Mouse (Mus musculus) hindbrain, postnatal 0 days (tissue): ENCODE data around the gene Tead4. TPM values are rescaled to one million over a fixed set of nuclear protein-coding genes. Genes with fewer than 3 reads are reported as not detected.

Source experiments
- ATAC-seq: fragments of 200-750 bp; cut with Nextera tagmentation; 2 replicates; pipeline ENCODE4 v1.8.0; 2017; ENCODE audit warnings: mild to moderate bottlenecking, moderate TSS enrichment, moderate library complexity
- DNase-seq: peaks from one replicate; pipeline ENCODE4 v3.0.0-alpha.2; 2015; ENCODE audit warnings: low spot score
- H3K27ac ChIP-seq: fragments of 300-500 bp; sonication (generic); 2 replicates; pipeline ENCODE4 v1.5.1; 2014; ENCODE audit warnings: mild to moderate bottlenecking
- H3K27me3 ChIP-seq: fragments of 300-500 bp; sonication (generic); 2 replicates; pipeline ENCODE4 v1.6.1; 2014; ENCODE audit warnings: low read length, mixed read lengths; ENCODE audit not compliant: insufficient read depth
- H3K36me3 ChIP-seq: fragments of 300-500 bp; sonication (generic); 2 replicates; pipeline ENCODE4 v1.6.1; 2014; ENCODE audit warnings: low read length, mixed read lengths; ENCODE audit not compliant: insufficient read depth
- H3K4me1 ChIP-seq: fragments of 300-500 bp; sonication (generic); 2 replicates; pipeline ENCODE4 v1.6.1; 2014; ENCODE audit warnings: antibody characterized with exemption, low read length, mixed read lengths; ENCODE audit not compliant: insufficient read depth
- H3K4me2 ChIP-seq: fragments of 300-500 bp; sonication (generic); 2 replicates; pipeline ENCODE4 v1.6.1; 2014; ENCODE audit warnings: low read depth, mild to moderate bottlenecking, low read length, moderate library complexity, mixed read lengths
- H3K4me3 ChIP-seq: fragments of 300-500 bp; sonication (generic); 2 replicates; pipeline ENCODE4 v1.5.1; 2014; ENCODE audit warnings: low read length
- H3K9ac ChIP-seq: fragments of 300-500 bp; sonication (generic); replicated peaks from 2 replicates; pipeline ENCODE4 v1.6.1; 2014; ENCODE audit warnings: mild to moderate bottlenecking, low read length, moderate library complexity, mixed read lengths
- H3K9me3 ChIP-seq: fragments of 300-500 bp; sonication (generic); 2 replicates; pipeline ENCODE4 v1.6.1; 2016; ENCODE audit warnings: low read length, mixed read lengths
- CTCF ChIP-seq: IDR thresholded peaks from 2 replicates; pipeline ENCODE4 v1.5.1; 2016; ENCODE audit warnings: antibody characterized with exemption, control low read depth, low read depth
- WGBS: fragments of 180-500 bp; shearing (Covaris S2); extraction: QIAGEN DNeasy Blood & Tissue Kit; methylation state at CpG from one replicate; pipeline ENCODE4 v1.1.7; 2014; 5-methylcytosine and 5-hydroxymethylcytosine counted together
- polyA plus RNA-seq: library from polyadenylated mRNA; unstranded; fragments of >200 nt; fragmentation: Nextera tagmentation; extraction: Ambion mirVana; gene quantifications from 2 replicates; pipeline ENCODE4 v1.2.1, GENCODE M21; 2015
- total RNA-seq: library from RNA; depleted of rRNA; stranded (reverse); fragments of >200 nt; gene quantifications from 2 replicates; pipeline ENCODE4 v1.2.3, GENCODE M21; 2014

Gene Tead4
- total and polyA plus RNA-seq, 2 experiments from 2014 or later: 0.45 to 0.84 TPM

DNA sequence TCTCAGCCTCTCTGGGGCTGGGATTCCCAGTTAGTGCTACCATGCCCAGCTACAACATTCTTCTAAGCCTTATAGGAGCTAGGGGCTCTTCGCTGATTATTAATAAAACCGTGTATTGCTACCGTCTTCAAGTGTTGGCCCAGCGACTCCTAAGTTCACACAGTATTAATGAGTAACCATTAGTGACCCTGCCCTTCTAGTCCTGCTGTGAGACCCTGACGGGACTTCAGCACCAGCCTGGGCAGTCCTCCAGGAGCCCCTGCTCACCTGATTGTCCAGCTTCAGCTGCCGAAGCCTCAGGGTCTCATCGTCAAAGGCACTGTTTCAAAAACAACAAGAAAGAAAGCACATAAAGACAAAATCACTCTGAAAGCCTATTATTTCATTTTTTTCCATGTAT, 36.8 kb upstream of the Tead4 start:
- H3K27ac ChIP-seq: no peak overlapping the region
- TF ChIP-seq CTCF: no peak
- no peak for ATAC-seq

DNA sequence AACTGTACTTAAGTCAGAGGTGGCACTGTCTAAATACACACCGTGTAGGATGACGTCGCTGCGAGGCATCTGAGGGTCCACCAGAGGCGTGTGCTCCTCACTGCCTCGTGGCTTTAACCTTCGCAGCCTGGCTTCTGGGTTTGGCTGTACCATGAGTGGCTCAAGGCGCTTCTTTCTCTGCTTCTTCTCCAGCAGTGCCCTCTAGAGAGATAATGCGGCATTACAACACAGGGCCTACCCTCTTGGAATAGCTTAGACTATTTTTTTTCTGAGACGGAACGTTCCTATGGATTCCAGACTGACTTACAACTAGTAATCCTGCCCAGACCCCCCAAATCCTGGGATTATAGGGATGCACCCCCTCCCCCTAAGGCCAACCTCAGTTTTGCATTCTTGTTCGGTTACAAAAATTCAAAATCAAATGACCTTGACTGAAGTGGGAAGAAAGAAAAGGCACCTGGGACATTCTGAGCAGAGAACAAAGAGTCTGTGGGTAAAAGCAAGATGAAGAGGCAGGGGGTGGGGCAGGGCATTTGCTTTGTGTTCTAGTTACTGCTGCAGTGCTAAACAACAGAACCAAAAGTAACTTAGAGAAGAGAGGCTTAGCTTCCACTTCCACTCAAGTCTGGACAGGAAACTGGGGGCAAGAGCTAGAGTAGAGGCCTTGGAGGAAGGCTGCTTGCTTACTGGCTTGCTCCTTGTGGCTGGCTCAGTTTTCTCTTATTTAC, 33.9 kb upstream of the Tead4 start:
- no peak overlapping the region for H3K27ac ChIP-seq
- WGBS: 19% methylated on average over 12 of the region's 12 CpGs
- H3K9ac ChIP-seq: no peak overlapping the region
- no peaks in the 10 kb centered on the region for H3K9me3 ChIP-seq
- DNase-seq: peak; percentile 90
- ATAC-seq: peak; percentile 91
- no peak overlapping the region for H3K4me3 ChIP-seq
- TF ChIP-seq CTCF: peak; percentile 78
- 0 out of 2 replicates have a peak, but pooled peaks cover 3% of the 10 kb centered on the region for H3K4me1 ChIP-seq
- no peaks in the 10 kb centered on the region for H3K27me3 ChIP-seq
- H3K4me2 ChIP-seq: no peak overlapping the region
- peaks cover 30% of the 10 kb centered on the region for H3K36me3 ChIP-seq

More for the DNA sequence above, 36.8 kb upstream of the Tead4 start:
- Histone ChIP-seq H3K27me3 (no peaks in the 10 kb centered on the region), H3K4me2 (no peak overlapping the region), H3K36me3 (peaks cover 19% of the 10 kb centered on the region), H3K4me3 (no peak overlapping the region), H3K9me3 (no peaks in the 10 kb centered on the region), H3K9ac (no peak overlapping the region), H3K4me1 (0 out of 2 replicates have a peak, but pooled peaks cover 5% of the 10 kb centered on the region)
- 72% methylated on average over 7 of the region's 7 CpGs for WGBS
- DNase-seq: no peak

DNA sequence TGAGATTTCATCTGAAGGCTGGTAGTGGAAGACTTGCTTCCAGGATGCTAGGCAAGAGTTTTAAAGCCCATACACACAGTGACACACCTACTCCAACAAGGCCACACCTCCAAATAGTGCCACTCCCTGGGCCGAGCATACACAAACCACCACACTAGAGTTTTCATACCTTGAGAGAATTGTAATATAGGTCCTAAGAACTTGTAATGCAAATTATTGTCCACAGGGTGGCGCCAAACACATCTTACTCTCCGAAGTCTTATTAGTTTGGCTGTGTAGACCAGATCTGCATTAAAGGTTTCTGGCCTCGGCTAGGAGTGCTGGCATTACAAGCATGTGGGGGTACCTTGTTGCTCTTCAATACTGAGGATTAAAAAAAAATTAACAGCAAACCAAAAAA, 17.7 kb upstream of the Tead4 start:
- peaks cover 20% of the 10 kb centered on the region for H3K36me3 ChIP-seq
- H3K9me3 ChIP-seq: no peaks in the 10 kb centered on the region
- H3K27me3 ChIP-seq: no peaks in the 10 kb centered on the region
- WGBS: 8% methylated on average over 4 of the region's 4 CpGs
- no peak overlapping the region for H3K4me3 ChIP-seq
- DNase-seq (peak; percentile 90), ATAC-seq (peak; percentile 48; the same call in 1 of the 2 replicates)
- H3K9ac ChIP-seq: no peak overlapping the region
- H3K4me2 ChIP-seq: no peak overlapping the region
- TF ChIP-seq CTCF: peak; percentile 80
- H3K27ac ChIP-seq: no peak overlapping the region
- no peaks in the 10 kb centered on the region for H3K4me1 ChIP-seq

GRCm38 (mm10) chr6:128315597-128315996, 15.0 kb upstream of the Tead4 start:
- ATAC-seq: no peak
- DNase-seq: no peak
- Histone ChIP-seq H3K9ac (no peak overlapping the region), H3K4me1 (no peaks in the 10 kb centered on the region), H3K27ac (no peak overlapping the region), H3K9me3 (no peaks in the 10 kb centered on the region), H3K4me3 (no peak overlapping the region), H3K36me3 (no peaks in the 10 kb centered on the region), H3K27me3 (no peaks in the 10 kb centered on the region), H3K4me2 (no peak overlapping the region)
- no peak for TF ChIP-seq CTCF
- WGBS: 81% methylated on average over 8 of the region's 8 CpGs

GRCm38 (mm10) chr6:128314796-128315195, 14.2 kb upstream of the Tead4 start:
- Histone ChIP-seq H3K27me3 (no peaks in the 10 kb centered on the region), H3K9me3 (no peaks in the 10 kb centered on the region), H3K9ac (no peak overlapping the region), H3K4me3 (no peak overlapping the region), H3K4me2 (no peak overlapping the region), H3K27ac (no peak overlapping the region), H3K36me3 (no peaks in the 10 kb centered on the region), H3K4me1 (no peaks in the 10 kb centered on the region)
- DNase-seq (no peak), ATAC-seq (no peak)
- no peak for TF ChIP-seq CTCF
- WGBS: 92% methylated on average over 6 of the region's 6 CpGs

- DNase-seq (peak; percentile 66), ATAC-seq (peak; percentile 53)
- TF ChIP-seq CTCF: peak; percentile 82
- H3K36me3 ChIP-seq: no peaks in the 10 kb centered on the region
- H3K9ac ChIP-seq: no peak overlapping the region
- H3K4me1 ChIP-seq: no peaks in the 10 kb centered on the region
- no peak overlapping the region for H3K4me3 ChIP-seq
- H3K27me3 ChIP-seq: no peaks in the 10 kb centered on the region
- no peak overlapping the region for H3K27ac ChIP-seq
- H3K4me2 ChIP-seq: no peak overlapping the region
- WGBS: 30% methylated on average over 4 of the region's 4 CpGs
- H3K9me3 ChIP-seq: no peaks in the 10 kb centered on the region
These were observed 7.7 kb upstream of the Tead4 start for GRCm38 (mm10) chr6:128308311-128308710.

GRCm38 (mm10) chr6:128304801-128305200, 4.2 kb upstream of the Tead4 start:
- H3K9me3 ChIP-seq: no peaks in the 10 kb centered on the region
- 81% methylated on average over 4 of the region's 4 CpGs for WGBS
- H3K4me2 ChIP-seq: no peak overlapping the region
- no peak overlapping the region for H3K27ac ChIP-seq
- 0 out of 2 replicates have a peak, but pooled peaks cover 6% of the 10 kb centered on the region for H3K27me3 ChIP-seq
- no peak for TF ChIP-seq CTCF
- ATAC-seq (no peak), DNase-seq (no peak)
- peaks cover 3% of the 10 kb centered on the region for H3K4me1 ChIP-seq
- no peak overlapping the region for H3K4me3 ChIP-seq
- H3K36me3 ChIP-seq: no peaks in the 10 kb centered on the region
- no peak overlapping the region for H3K9ac ChIP-seq
